Mouse (Mus musculus): ENCODE measurements around the gene Nrp2.

- TF ChIP-seq ZMIZ1 (IDR thresholded peaks at IDR 0.05; ENCODE audit: low read depth, low read length), result no peak
- TF ChIP-seq CTCF (IDR thresholded peaks at IDR 0.05 in 2 of 3, conservative IDR thresholded peaks at IDR 0.05 in 1 of 3; ENCODE audit: control insufficient read depth in 1 of 3, insufficient read depth in 1 of 3, low read depth in 2 of 3, low read length in 3 of 3, poor library complexity in 1 of 3, severe bottlenecking in 1 of 3), result no peak
- no peak for TF ChIP-seq HCFC1 (IDR thresholded peaks at IDR 0.05; ENCODE audit: low read depth, low read length)
- no peak for TF ChIP-seq EP300 (IDR thresholded peaks at IDR 0.05; ENCODE audit: low read depth in 1 of 2, low read length in 2 of 2)
- no peak for TF ChIP-seq NELFE (IDR thresholded peaks at IDR 0.05; ENCODE audit: low read depth, low read length)
- no peak for TF ChIP-seq POLR2A (IDR thresholded peaks at IDR 0.05; ENCODE audit: control insufficient read depth in 1 of 2, insufficient read depth in 1 of 2, low read depth in 1 of 2, low read length in 2 of 2, poor library complexity in 1 of 2)
- TF ChIP-seq UBTF (IDR thresholded peaks at IDR 0.05; ENCODE audit: borderline replicate concordance, insufficient read depth, low read depth, low read length), result no peak
These were observed 110.9 kb downstream of the Nrp2 start for GRCm38 (mm10) chr1:62813938-62814337.
